Mouse (Mus musculus): Measurements from ENCODE around the gene Nfe2.
"Not testable (repeated sequence)": the region's sequence is repeated elsewhere in the genome, so short reads cannot be mapped to it uniquely, and the experiment has no call there.

GRCm38 (mm10) chr15:103241071-103242018 lies 16.9 kb downstream of the Nfe2 start:
- TF ChIP-seq GATA1 (IDR thresholded peaks at IDR 0.05; ENCODE audit: borderline replicate concordance, low read length); POLR2AphosphoS5 (IDR thresholded peaks at IDR 0.05; ENCODE audit: insufficient replicate concordance, low read depth, low read length); CTCF (IDR thresholded peaks at IDR 0.05; ENCODE audit: low read depth, low read length); TAL1 (conservative IDR thresholded peaks at IDR 0.05; ENCODE audit: low read depth, low read length): not testable (repeated sequence)

Measured in G1E (cell line).